Mouse (Mus musculus) neural tube, embryonic 13.5 days (tissue): ENCODE measurements at regions not wholly inside any gene's neighbourhood (a gene's known extent, or its start where the extent isn't known, plus 50 kb on each side); places are given as distances from the start of the nearest gene placed in this dataset.

Experiments used
- ATAC-seq: fragments of 200-750 bp; cut with Nextera tagmentation; 2 replicates; pipeline ENCODE4 v1.8.0; 2017; ENCODE audit warnings: low read depth, mild to moderate bottlenecking, moderate TSS enrichment, moderate library complexity
- H3K27ac ChIP-seq: fragments of 300-500 bp; sonication (generic); replicated peaks from 2 replicates; pipeline ENCODE4 v1.5.1; 2015; ENCODE audit warnings: moderate library complexity, mild to moderate bottlenecking, inconsistent platforms
- H3K27me3 ChIP-seq: fragments of 300-500 bp; sonication (generic); 2 replicates; pipeline ENCODE4 v1.6.1; 2015; ENCODE audit warnings: mild to moderate bottlenecking, inconsistent platforms
- H3K36me3 ChIP-seq: fragments of 300-500 bp; sonication (generic); 2 replicates; pipeline ENCODE4 v1.6.1; 2015; ENCODE audit warnings: mild to moderate bottlenecking, inconsistent platforms
- H3K4me1 ChIP-seq: fragments of 300-500 bp; sonication (generic); replicated peaks from 2 replicates; pipeline ENCODE4 v1.6.1; 2015; ENCODE audit warnings: inconsistent platforms
- H3K4me2 ChIP-seq: fragments of 300-500 bp; sonication (generic); 2 replicates; pipeline ENCODE4 v1.6.1; 2015; ENCODE audit warnings: inconsistent platforms, mild to moderate bottlenecking, moderate library complexity
- H3K4me3 ChIP-seq: fragments of 300-500 bp; sonication (generic); 2 replicates; pipeline ENCODE4 v1.5.1; 2015; ENCODE audit warnings: mild to moderate bottlenecking, inconsistent platforms
- H3K9ac ChIP-seq: fragments of 300-500 bp; sonication (generic); 2 replicates; pipeline ENCODE4 v1.6.1; 2015; ENCODE audit warnings: moderate library complexity, mild to moderate bottlenecking, inconsistent platforms
- H3K9me3 ChIP-seq: fragments of 300-500 bp; sonication (generic); 2 replicates; pipeline ENCODE4 v1.6.1; 2016; ENCODE audit warnings: inconsistent platforms
- WGBS: fragments of 180-500 bp; shearing (Covaris S2); methylation state at CpG from one replicate; pipeline ENCODE4 v1.1.7; 2015; 5-methylcytosine and 5-hydroxymethylcytosine counted together

- H3K4me2 ChIP-seq: no peak overlapping the region
- no peaks in the 10 kb centered on the region for H3K36me3 ChIP-seq
- 84% methylated on average over 12 of the region's 12 CpGs for WGBS
- H3K27ac ChIP-seq: no peak overlapping the region
- H3K4me3 ChIP-seq: no peak overlapping the region
- no peak overlapping the region for H3K9ac ChIP-seq
- H3K27me3 ChIP-seq: no peaks in the 10 kb centered on the region
- no peaks in the 10 kb centered on the region for H3K4me1 ChIP-seq
- H3K9me3 ChIP-seq: no peaks in the 10 kb centered on the region
- no peak for ATAC-seq
These were observed 184.8 kb upstream of the Bcor start for GRCm38 (mm10) chrX:12344805-12345555.

- Histone ChIP-seq H3K4me3 (no peak overlapping the region), H3K9ac (no peak overlapping the region), H3K4me1 (no peaks in the 10 kb centered on the region), H3K27me3 (no peaks in the 10 kb centered on the region), H3K4me2 (no peak overlapping the region), H3K36me3 (no peaks in the 10 kb centered on the region), H3K9me3 (no peaks in the 10 kb centered on the region), H3K27ac (no peak overlapping the region)
- 69% methylated on average over 3 of the region's 3 CpGs for WGBS
- no peak for ATAC-seq
These were observed 186.7 kb upstream of the Bcor start for GRCm38 (mm10) chrX:12346856-12347255.

GRCm38 (mm10) chrX:12348117-12348516, 188.0 kb upstream of the Bcor start:
- no peak for ATAC-seq
- H3K4me2 ChIP-seq: no peak overlapping the region
- WGBS: 49% methylated on average over 8 of the region's 8 CpGs

GRCm38 (mm10) chrX:12354875-12355274, 194.7 kb upstream of the Bcor start:
- H3K36me3 ChIP-seq: no peaks in the 10 kb centered on the region
- WGBS: 93% methylated on average over 2 of the region's 2 CpGs

More at GRCm38 (mm10) chrX:12348117-12348516, 188.0 kb upstream of the Bcor start:
- H3K9me3 ChIP-seq: no peaks in the 10 kb centered on the region
- no peaks in the 10 kb centered on the region for H3K4me1 ChIP-seq
- H3K36me3 ChIP-seq: no peaks in the 10 kb centered on the region
- H3K9ac ChIP-seq: no peak overlapping the region
- H3K27ac ChIP-seq: no peak overlapping the region
- H3K4me3 ChIP-seq: no peak overlapping the region
- H3K27me3 ChIP-seq: no peaks in the 10 kb centered on the region

GRCm38 (mm10) chrX:12358026-12358425, 197.9 kb upstream of the Bcor start:
- Histone ChIP-seq H3K4me1 (no peaks in the 10 kb centered on the region), H3K9ac (no peak overlapping the region), H3K27ac (no peak overlapping the region), H3K4me2 (no peak overlapping the region), H3K4me3 (no peak overlapping the region), H3K27me3 (no peaks in the 10 kb centered on the region), H3K9me3 (no peaks in the 10 kb centered on the region), H3K36me3 (no peaks in the 10 kb centered on the region)
- 52% methylated on average over 1 of the region's 1 CpGs for WGBS
- ATAC-seq: no peak

More at GRCm38 (mm10) chrX:12354875-12355274, 194.7 kb upstream of the Bcor start:
- Histone ChIP-seq H3K27me3 (no peaks in the 10 kb centered on the region), H3K4me2 (no peak overlapping the region), H3K4me1 (no peaks in the 10 kb centered on the region), H3K4me3 (no peak overlapping the region), H3K9me3 (no peaks in the 10 kb centered on the region), H3K27ac (no peak overlapping the region), H3K9ac (no peak overlapping the region)
- no peak for ATAC-seq

GRCm38 (mm10) chrX:12365582-12366323, 205.6 kb upstream of the Bcor start:
- Histone ChIP-seq H3K4me3 (no peak overlapping the region), H3K4me1 (no peaks in the 10 kb centered on the region), H3K27me3 (no peaks in the 10 kb centered on the region), H3K4me2 (no peak overlapping the region), H3K9me3 (no peaks in the 10 kb centered on the region), H3K36me3 (no peaks in the 10 kb centered on the region), H3K27ac (no peak overlapping the region), H3K9ac (no peak overlapping the region)
- WGBS: 81% methylated on average over 12 of the region's 12 CpGs
- ATAC-seq: no peak

- Histone ChIP-seq H3K9ac (no peak overlapping the region), H3K4me1 (no peaks in the 10 kb centered on the region), H3K4me3 (no peak overlapping the region), H3K4me2 (no peak overlapping the region), H3K9me3 (no peaks in the 10 kb centered on the region), H3K27ac (no peak overlapping the region), H3K36me3 (no peaks in the 10 kb centered on the region), H3K27me3 (no peaks in the 10 kb centered on the region; the same call in 1 of the 2 replicates)
- ATAC-seq: no peak
- 83% methylated on average over 6 of the region's 6 CpGs for WGBS
These were observed 206.6 kb upstream of the Bcor start for GRCm38 (mm10) chrX:12366801-12367200.

GRCm38 (mm10) chrX:12373670-12374069, 213.5 kb upstream of the Bcor start:
- H3K36me3 ChIP-seq: no peaks in the 10 kb centered on the region
- H3K27me3 ChIP-seq: no peaks in the 10 kb centered on the region; the same call in 1 of the 2 replicates
- no peak overlapping the region for H3K9ac ChIP-seq
- no peaks in the 10 kb centered on the region for H3K4me1 ChIP-seq
- no peak for ATAC-seq
- no peak overlapping the region for H3K4me3 ChIP-seq
- no peak overlapping the region for H3K4me2 ChIP-seq
- H3K27ac ChIP-seq: no peak overlapping the region
- H3K9me3 ChIP-seq: no peaks in the 10 kb centered on the region
- WGBS: 61% methylated on average over 6 of the region's 6 CpGs

GRCm38 (mm10) chrX:12375796-12376195, 211.8 kb upstream of the Atp6ap2 start:
- no peaks in the 10 kb centered on the region; the same call in 1 of the 2 replicates for H3K27me3 ChIP-seq
- ATAC-seq: no peak
- 70% methylated on average over 1 of the region's 1 CpGs for WGBS

GRCm38 (mm10) chrX:12376238-12376980, 211.2 kb upstream of the Atp6ap2 start:
- no peak for ATAC-seq
- no peak overlapping the region for H3K9ac ChIP-seq
- no peaks in the 10 kb centered on the region for H3K36me3 ChIP-seq
- no peak overlapping the region for H3K27ac ChIP-seq
- H3K9me3 ChIP-seq: no peaks in the 10 kb centered on the region
- H3K4me2 ChIP-seq: no peak overlapping the region
- no peaks in the 10 kb centered on the region for H3K4me1 ChIP-seq
- no peak overlapping the region for H3K4me3 ChIP-seq
- H3K27me3 ChIP-seq: no peaks in the 10 kb centered on the region; the same call in 1 of the 2 replicates
- WGBS: 85% methylated on average over 6 of the region's 6 CpGs

More at GRCm38 (mm10) chrX:12375796-12376195, 211.8 kb upstream of the Atp6ap2 start:
- Histone ChIP-seq H3K27ac (no peak overlapping the region), H3K4me1 (no peaks in the 10 kb centered on the region), H3K9me3 (no peaks in the 10 kb centered on the region), H3K4me2 (no peak overlapping the region), H3K4me3 (no peak overlapping the region), H3K9ac (no peak overlapping the region), H3K36me3 (no peaks in the 10 kb centered on the region)

- Histone ChIP-seq H3K4me1 (no peaks in the 10 kb centered on the region), H3K4me2 (no peak overlapping the region), H3K36me3 (no peaks in the 10 kb centered on the region), H3K27ac (no peak overlapping the region), H3K9ac (no peak overlapping the region), H3K4me3 (no peak overlapping the region), H3K9me3 (no peaks in the 10 kb centered on the region), H3K27me3 (no peaks in the 10 kb centered on the region; the same call in 1 of the 2 replicates)
- 86% methylated on average over 7 of the region's 7 CpGs for WGBS
- ATAC-seq: no peak
These were observed 210.2 kb upstream of the Atp6ap2 start for GRCm38 (mm10) chrX:12377441-12377840.
